Mouse (Mus musculus): ENCODE measurements at regions not wholly inside any gene's neighbourhood (a gene's known extent, or its start where the extent isn't known, plus 50 kb on each side); places are given as distances from the start of the nearest gene placed in this dataset.
A peak's percentile ranks its signal among the peaks of the same experiment; 100 is the strongest.

DNA sequence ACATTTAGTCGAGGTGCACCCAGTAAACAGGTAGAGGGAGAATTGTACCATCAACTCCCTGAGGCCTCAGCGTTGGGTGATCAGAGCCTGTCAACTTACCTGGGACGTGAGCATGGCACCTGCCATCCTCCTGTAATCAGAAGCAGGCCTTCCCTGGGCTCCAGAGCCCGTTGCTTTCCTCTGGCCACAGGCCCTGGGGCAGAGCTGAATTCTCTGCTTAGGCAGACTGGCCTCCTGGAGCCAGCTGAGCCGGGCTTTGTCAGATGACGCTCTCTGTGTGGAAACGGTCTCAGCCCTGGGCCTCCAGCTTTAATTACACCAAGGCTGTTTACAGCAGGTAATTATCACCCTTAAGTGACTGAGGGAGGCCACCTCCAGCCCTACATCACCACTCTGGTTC, 92.6 kb upstream of the Pmepa1 start:
- no peak for DNase-seq (ENCODE audit: low read depth, low spot score)

DNA sequence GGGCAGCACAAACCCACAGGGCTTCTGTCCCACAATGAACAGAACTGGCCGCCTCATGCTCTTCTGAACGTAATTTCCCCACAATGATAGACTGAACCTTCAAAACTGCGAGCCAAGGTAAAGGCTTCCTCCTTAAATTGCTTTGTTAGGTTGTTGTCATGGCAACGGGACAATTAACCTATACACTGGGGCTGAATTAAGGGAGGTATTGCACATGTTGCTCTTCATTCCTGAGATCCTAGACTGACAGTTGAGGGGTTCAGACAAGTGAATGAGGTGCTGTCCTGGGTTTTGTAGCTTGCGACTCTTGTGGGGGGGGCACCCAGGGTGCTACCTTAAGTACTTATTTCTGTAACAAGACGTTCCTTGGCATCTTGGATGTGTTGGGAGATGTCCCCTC, 100.6 kb upstream of the Pmepa1 start:
- no peak for DNase-seq (ENCODE audit: low read depth, low spot score)

GRCm38 (mm10) chr2:173377497-173378257, 101.3 kb upstream of the Pmepa1 start:
- DNase-seq (ENCODE audit: low read depth, low spot score) = no peak

DNA sequence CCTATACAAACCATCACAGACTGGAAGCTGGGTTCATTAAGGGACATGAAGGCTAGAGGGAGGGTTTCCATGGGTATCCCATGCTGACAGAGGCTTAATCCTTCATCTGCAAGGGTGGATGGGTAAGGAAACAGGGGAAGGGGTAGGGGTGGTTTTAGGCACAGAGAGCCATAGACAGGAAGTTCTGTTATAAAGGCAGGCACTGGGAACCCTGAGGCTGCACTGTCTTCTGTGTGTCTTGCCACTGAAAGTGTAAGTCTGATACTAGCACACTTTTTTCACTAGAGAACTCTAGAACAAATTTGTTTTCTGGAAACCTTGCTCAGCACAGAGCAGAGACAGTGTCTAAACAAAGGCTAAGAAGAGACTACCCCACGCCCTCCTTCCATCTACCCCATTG, 103.4 kb upstream of the Pmepa1 start:
- DNase-seq (ENCODE audit: low read depth, low spot score) = no peak

GRCm38 (mm10) chr2:173380341-173380761, 104.0 kb upstream of the Pmepa1 start:
- DNase-seq (ENCODE audit: low read depth, low spot score) = no peak

GRCm38 (mm10) chr2:173382176-173382813, 106.0 kb upstream of the Pmepa1 start:
- no peak for DNase-seq (ENCODE audit: low read depth, low spot score)

GRCm38 (mm10) chr2:173384935-173385586, 108.7 kb upstream of the Pmepa1 start:
- DNase-seq (ENCODE audit: low read depth, low spot score) = no peak

DNA sequence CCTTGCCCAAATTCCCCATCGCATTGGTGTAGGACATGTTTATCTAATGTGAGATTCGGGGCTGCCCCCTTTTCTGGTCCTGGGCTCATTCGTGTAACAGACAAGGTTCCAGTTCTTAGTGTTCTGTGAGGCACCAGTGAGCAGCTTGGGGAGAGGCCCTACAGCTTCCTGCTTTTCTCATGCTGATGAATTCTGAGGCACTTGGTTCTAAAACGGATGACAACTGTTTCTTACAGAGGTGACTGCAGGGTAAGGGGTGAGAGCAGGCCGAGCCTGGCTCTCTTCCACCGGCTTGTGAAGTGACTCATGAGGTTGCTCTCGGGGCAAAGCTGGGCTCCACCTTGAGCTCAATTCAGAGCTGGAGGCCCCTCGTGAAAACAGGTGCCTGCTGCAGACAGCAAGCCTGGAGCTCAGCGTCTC, 109.4 kb upstream of the Pmepa1 start:
- no peak for DNase-seq (ENCODE audit: low read depth, low spot score)

GRCm38 (mm10) chr2:173388140-173388539, 111.8 kb upstream of the Pmepa1 start:
- DNase-seq (ENCODE audit: low read depth, low spot score) = no peak

- no peak for DNase-seq (ENCODE audit: low read depth, low spot score)
Measured at GRCm38 (mm10) chr2:173392557-173393323, 116.4 kb upstream of the Pmepa1 start.

DNA sequence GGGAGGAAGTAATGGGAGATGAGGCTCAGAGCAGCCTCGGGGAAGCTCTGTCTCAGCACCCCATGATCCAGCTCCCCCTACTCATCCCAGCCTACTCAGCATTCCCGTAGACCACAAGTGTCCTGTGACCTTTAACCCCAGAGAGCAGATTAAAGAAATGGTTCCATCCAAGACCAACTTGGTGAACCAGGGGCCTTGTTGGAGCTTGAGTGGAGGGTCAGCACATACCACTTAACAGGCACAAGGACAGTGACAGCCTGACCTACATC, 116.9 kb upstream of the Pmepa1 start:
- DNase-seq (ENCODE audit: low read depth, low spot score) = no peak

- no peak for DNase-seq (ENCODE audit: low read depth, low spot score)
Measured at GRCm38 (mm10) chr2:173395526-173395925, 119.2 kb upstream of the Pmepa1 start.

- no peak for DNase-seq (ENCODE audit: low read depth, low spot score)
Measured at GRCm38 (mm10) chr2:173397846-173398331, 121.6 kb upstream of the Pmepa1 start.

DNA sequence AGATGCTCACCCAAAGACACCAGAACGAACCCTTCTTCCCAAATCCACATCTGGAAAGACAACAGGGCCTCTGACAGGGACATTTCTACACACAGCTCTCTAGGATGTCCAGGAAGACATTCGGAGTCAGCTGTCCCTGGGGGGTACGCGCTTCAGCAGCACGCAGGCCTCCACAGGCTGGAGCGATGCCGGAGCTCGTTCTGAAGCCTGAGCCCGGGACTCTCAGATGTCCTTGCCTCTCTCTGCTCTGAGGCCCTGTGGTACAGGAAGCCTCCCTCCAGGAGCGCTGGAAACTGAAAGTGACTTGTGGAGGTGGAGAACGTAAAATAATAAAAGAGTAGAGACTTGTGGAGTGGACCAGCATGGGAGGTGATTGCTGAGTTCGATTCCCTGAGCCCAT, 116.8 kb upstream of the 1700021F07Rik start:
- DNase-seq (ENCODE audit: low read depth, low spot score) = no peak

DNA sequence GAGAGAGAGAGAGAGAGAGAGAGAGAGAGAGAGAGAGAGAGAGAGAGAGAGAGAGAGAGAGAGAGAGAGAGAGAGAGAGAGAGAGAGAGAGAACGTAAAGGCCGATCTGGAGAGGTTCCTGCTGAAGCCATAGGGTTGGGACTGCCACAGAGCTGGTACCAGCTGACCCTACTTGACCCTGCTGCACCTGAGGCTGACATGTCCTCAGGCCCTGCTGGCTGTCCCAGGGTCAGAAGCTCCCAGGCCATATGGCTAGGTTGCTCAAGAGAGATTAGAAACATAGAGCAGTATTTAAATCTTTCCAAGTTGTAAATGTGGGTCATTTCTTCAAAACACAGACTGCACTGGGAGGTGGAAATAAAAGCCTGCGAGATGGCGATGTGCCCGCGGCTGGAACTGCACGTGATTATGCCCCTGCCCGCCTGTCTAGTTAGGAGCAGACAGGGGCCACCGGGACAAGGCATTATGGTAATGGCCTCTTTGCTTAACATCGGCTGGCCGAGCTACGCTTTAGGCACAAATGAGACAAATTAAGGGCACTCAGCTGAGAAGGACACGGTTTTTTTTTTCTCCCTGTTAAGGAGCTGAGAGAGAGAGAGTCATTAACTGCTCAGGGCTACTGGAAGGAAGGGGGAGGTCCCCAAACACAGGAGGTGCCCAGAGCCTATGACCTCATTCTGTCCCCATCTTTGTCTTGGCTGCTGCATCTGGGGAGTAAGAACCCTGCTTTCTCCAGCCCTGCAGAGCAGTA, 115.9 kb upstream of the 1700021F07Rik start:
- peak; percentile 16 for DNase-seq (ENCODE audit: low read depth, low spot score)

GRCm38 (mm10) chr2:173407133-173407532, 115.3 kb upstream of the 1700021F07Rik start:
- no peak for DNase-seq (ENCODE audit: low read depth, low spot score)

GRCm38 (mm10) chr2:173408681-173409081, 113.7 kb upstream of the 1700021F07Rik start:
- no peak for DNase-seq (ENCODE audit: low read depth, low spot score)

- no peak for DNase-seq (ENCODE audit: low read depth, low spot score)
Measured at GRCm38 (mm10) chr2:173409433-173409832, 113.0 kb upstream of the 1700021F07Rik start.

GRCm38 (mm10) chr2:173413906-173414656, 108.3 kb upstream of the 1700021F07Rik start:
- DNase-seq (ENCODE audit: low read depth, low spot score) = no peak

- no peak for DNase-seq (ENCODE audit: low read depth, low spot score)
Measured at GRCm38 (mm10) chr2:173415429-173415828, 107.0 kb upstream of the 1700021F07Rik start.

- no peak for DNase-seq (ENCODE audit: low read depth, low spot score)
Measured at GRCm38 (mm10) chr2:173416921-173417320, 105.5 kb upstream of the 1700021F07Rik start.
